Mouse (Mus musculus) cerebellum, postnatal 10 days (tissue): Measurements from ENCODE around the gene Zan.
A peak's percentile ranks its signal among the peaks of the same experiment; 100 is the strongest.
"Not testable (repeated sequence)": the region's sequence is repeated elsewhere in the genome, so short reads cannot be mapped to it uniquely, and the experiment has no call there.

Experiments used
- DNase-seq, 2 experiments: peaks; one replicate each; pipeline ENCODE4 v3.0.0; 2021; ENCODE audit warnings: mixed read lengths in 2 of 2

The Zan gene

DNA sequence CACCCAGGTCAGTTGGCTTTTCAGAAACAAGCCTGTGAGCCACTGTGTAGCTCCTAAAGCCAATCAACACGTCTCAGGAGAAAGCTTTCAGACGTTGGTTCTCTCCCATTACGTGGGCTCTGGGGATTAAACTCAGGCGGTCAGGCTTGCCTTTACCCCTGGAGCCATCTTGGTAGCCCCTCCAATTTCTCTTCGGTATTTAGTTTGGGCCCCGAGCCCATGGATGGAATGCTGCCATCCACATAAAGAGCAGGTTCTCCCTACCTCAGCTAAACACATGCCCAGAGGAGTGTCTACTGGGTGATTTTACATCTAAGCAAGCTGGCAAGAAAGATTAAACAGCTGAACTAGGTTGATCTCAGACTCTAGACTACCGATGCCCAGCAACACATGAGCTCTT is 23.3 kb upstream of the Zan start:
- no peak for DNase-seq

DNA sequence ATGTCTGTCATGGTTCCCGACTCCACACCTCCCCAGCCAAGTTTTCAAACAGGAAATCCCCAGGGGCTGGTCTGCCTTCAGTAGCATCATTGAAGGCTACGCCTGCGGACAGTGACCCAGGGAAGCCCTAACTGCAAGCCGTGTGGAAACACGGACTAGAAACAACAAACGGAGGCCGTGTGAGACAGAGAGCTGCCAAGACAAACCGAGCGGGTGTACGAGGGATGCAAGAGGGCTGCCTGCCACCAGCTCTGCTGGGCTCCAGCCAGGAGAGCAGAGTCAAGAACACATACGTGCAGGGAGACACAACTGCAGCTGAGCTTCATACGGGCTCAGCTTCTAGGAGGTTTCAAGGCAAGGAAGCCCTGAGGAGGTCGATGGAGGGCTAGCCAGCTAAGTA is 17.0 kb upstream of the Zan start:
- DNase-seq, result peak; percentile 47 to 60

DNA sequence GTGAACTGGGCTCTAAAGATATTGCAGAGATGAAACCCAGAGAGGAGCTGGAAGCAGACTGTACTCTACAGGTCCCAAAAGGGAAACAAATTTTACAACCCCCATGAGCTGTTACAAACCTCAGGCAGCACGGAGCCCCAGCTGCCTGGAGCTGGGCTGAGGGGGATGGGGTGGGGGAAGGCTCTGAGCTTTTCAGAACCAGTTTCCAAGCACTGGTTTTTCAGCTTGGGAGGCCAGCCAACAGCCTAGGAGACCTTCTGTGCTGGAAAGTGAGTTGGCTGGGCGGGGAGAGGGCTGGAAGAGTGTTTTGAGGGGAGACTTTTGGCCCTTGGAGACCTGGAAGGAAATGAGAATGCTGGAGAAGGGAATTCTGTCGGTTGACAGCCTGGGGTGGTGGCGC is 14.7 kb upstream of the Zan start:
- DNase-seq, result peak; percentile 74 to 82

DNA sequence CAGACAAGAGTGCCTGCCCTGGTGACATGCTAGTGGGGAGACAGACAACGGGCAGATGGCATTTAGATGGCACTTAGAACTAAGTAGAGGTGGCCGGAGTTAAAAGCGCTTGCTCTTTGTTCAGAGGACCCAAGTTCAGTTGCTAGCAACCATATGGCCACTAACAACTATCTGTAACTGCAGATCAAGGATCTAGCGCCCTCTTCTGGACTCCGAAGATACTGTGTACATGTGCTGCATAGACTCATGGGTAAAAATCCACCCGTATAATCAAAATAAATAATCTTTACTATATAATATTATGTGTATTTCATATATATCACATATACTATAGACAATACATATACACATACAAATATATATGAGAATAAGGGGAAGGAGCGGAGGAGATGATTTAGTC is 10.8 kb upstream of the Zan start:
- peak in 1 of 2 experiments; percentile 48 for DNase-seq

DNA sequence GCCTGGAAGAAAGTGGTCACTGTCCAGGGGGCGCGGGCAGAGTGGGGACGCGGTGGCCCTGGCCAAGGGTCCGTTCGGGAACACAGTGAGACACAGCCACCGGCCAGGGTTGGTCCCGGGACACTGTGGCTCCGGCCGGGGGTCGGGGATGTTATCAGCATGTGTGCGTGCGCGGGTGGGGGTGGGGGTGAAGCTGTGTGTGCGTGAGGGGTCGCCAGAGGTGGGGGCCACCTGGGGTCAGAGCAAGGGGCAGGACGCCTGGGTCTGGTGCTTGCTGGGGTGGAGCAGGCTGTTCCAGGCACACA is 8.9 kb upstream of the Zan start:
- DNase-seq, result no peak

DNA sequence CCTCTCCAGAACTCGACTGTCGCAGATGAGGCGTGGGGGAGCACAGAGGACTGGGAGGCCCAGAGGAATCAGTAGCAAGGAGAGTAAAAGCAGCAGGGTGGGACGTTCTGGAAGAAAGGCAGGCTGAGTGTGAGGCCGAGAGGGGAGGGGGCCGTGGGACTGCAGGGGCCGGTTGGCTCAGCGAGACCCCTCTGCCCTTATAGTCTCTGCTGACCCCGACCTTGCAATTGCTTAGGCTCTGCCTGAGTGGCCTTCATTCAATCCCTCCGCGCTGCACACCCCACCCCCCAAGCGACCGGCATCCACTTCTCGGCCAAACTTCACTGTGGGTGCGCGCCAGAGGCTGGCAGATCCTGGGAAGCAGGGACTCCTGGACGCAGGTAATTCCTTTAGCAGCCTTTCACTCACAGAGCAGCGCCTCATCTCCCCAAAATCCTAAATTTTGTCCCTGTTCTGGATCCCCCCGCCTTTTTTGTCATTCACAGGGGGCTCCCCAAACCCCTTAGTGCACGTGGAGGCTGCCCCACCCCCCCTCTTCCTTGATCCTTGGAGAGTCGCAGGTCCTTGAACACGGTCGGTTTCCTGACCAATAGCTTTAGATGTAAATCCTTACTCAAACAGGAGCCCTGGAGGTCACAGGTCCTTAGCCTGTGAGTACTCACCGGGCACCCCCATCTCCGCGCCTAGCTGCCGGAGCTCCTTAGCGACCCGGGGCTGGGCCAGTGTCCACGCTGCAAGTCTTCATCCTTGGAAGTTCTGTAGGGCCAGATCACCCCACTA is 8.4 kb upstream of the Zan start:
- DNase-seq, result no peak

DNA sequence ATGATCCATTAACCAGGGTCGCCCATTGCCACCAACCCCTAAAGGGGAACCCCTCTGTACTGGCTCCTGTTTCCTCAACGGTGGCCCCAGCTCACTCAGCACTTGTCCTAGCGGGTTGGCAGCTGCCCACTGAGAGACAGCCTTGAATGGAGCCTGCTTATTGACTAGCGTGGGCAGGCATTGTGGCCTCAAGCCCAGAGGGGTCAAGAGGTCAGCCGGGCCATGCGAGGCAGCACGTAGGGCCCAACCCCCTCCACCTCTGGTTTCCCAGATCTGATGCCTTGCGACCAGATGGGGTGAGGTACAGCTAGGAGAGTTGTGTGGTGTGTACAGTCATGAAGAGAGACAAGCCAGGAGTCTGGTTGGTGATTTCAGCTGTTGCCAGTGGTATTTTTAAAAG is 5.0 kb upstream of the Zan start:
- peak; percentile 55 to 57 for DNase-seq

DNA sequence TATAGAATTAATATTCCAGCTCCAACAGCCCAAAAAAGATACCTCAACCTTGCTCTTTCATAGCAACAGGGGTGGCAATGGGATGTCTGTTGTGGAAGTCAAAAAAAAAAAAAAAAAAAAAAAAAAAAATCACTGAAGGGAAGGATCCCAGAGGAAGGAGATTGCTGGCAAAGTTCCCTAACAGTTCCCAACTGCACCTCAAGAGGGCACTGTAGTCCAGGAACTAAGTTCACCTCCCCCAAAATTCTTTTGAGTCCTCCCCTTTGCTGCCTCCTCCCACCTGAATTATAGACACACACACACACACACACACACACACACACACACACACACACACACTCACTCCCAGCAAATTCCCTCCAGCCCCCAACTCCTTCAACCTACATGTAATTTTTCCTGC is 4.3 kb upstream of the Zan start:
- DNase-seq, result peak; percentile 90 to 94

DNA sequence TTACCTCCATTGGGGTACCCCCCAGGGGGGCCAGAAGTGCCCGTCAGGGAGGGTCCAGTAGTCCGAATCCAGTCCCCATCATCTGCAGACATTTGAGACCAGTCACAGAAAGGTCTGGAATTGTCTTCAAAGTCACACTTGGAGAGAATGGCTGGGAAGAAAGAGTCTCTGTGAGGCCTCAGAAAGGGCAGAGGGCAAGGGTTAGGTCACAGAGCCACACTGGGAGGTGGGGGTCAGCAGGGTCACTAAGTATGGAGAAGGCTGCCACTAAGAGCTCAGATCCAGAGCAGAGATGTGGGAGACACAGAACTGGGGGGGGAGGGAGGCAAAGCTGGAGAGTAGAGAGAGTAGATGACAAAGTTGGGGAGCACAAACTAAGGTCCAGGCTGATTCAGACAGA is 2.5 kb downstream of the Zan start:
- no peak for DNase-seq

DNA sequence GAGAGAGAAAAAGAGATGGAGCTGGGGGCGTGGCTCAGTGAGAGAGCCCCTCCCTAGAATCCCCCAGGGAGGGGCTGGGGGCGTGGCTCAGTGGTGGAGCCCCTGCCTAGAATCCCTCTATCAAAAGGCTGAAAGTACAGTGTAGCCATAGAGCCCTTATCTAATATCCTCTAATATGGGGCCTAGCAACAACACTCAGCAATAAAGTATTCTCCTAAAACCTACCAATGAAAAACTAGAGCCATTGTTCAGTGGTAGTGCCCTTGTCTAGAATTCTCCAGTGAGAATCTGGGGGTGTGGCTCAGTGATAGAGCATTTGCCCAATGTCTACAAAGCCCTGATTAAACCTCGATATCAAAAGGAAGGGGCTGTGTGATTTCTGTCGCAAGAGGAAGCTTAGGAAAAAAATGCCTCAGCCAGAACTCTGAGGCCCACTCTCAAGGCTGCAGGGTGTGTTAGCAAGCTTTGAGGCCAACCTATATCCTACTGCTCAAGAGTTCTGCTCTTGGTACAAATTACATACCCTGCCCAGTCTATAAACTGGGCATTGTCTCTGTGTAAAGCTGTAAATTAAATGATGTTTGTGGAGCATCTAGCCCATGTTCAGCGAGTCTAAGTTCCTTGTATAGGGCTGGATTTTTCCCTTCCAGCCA is 4.5 kb downstream of the Zan start:
- no peak for DNase-seq

DNA sequence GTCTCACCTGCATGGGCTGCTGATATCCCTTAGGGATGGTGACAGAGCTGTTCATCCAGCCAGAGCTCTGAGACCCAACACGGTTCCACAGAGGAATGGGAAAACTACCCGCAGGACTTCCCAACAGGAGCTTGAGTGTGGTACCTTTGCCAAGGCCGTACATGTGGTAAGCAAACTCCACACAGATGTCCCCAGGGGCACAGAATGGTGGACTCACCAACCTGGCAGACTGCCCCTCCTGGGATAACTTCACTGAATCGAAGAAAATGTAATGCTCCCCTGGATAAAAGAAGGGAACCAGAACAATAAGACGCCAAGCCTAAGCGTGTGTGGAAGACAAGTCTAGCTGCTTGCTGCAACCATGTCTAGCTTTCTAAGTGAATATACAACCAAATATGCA is 9.9 kb downstream of the Zan start:
- no peak for DNase-seq

DNA sequence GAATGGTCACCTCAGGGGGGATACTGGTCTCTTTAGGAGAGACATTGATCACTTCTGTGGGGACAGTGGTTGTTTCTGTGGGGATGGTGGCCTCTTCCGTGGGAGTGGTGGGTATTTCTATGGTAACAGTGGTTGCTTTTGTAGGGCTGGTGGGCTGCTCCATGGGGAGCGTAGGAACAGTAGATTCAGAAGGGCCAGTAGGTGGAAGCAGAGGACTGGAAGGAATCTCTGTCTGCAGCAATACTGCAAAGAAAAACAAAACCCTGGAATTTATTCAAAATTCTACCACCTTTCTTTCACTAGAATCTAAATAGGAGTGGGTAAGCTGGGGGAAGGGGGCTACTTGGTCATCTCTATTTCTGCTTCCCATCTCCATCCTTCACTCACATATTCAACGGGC is 11.8 kb downstream of the Zan start:
- DNase-seq, result peak; percentile 26 to 38

DNA sequence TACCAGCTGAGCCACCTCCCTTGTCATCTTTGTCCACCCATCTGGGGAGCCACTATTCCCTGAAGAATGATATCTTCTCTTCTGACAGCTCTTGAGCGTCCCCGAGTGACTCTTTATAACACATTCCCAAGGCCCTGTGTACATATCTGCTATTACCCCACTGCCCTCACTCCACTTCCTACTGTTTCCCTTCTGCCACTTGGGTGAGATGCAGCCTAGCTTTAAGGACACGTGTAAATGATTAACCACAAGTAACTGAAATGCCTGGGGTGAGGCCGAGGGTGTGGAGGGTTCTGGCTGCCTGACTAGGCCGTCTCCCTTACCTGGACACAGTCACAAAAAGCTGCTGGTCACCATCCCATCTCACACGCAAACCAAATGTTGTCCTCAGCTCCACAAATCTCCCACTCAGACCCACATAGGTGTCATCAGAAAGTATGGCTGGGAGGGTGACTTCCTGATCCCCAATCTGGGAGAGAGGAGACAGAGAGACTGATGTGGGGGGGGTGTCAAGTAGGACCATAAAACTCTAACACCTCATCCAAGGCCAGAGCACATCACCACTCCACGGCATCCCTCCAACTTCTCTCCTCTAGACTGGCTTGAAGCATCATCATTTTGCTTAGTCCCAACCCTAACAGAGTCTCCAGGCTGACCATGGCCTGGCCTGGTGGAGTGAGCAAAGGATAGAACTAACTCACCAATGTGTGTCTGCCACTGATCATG is 20.8 kb downstream of the Zan start:
- no peak for DNase-seq

DNA sequence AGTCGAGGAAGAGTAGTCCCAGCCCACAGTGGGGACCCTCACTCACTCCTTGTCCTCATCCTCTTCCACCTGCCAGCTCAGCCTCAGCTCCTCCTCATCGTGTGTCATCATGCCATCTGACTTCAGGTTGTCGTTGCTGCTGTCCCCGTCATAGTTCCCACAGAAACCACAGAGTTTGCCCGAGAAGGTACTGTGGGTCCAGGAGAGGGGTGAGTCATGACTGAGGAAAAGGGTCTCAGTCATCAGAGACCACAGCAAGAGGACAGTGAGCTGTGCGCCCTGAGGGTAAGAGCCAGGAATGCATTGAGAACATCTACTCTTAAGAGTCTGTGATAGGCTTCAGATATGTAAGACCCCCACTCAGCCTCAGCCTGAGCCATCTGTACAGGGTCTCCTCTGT is 21.7 kb downstream of the Zan start:
- DNase-seq, result no peak

DNA sequence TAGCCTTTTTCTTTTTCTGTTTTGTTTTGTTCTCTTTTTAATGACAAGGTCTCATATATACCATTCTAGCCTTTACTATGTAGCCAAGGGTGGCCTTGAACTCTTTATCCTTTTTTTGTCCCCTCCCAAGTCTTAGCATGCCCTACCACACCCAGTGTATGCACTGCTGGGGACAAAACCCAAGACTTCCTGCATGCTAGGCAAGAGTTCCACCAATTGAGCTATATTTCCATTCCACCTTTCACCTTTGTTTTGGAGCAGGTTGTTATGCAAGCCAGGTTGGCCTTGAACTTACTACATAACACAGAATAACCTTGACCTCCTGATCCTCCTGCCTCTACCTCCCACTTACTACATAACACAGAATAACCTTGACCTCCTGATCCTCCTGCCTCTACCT is 31.3 kb downstream of the Zan start:
- no peak for DNase-seq

DNA sequence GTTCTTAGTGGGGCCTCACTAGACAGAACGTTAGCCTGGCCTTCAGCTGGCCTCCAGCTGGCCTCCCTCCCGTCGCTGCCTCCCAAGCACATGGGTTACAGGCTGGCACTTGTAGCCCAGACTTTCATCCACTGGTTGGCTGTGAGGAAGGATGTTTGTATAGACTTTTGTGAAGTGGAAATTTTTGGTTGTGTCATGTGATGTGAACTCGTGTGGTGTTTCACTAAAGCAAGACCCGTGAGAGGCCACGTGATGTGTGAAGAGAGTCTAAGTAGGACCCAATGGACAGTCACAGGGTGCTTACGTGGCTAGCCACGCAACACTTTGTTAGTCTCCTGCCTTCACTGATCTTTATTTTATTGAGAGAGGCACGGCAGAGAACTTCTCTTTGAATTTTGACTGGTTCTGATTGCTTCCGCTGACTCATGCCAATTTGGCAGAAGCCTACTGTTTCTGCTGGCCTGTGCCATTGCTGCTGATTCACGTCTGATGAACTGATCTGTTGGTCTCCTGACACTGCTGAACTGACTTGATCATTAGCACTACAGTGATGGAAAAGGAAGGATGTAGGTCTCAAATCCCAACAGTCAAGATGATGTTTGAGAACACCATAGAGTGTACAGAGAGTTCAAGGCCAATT is 36.5 kb downstream of the Zan start:
- peak; percentile 59 to 60 for DNase-seq

DNA sequence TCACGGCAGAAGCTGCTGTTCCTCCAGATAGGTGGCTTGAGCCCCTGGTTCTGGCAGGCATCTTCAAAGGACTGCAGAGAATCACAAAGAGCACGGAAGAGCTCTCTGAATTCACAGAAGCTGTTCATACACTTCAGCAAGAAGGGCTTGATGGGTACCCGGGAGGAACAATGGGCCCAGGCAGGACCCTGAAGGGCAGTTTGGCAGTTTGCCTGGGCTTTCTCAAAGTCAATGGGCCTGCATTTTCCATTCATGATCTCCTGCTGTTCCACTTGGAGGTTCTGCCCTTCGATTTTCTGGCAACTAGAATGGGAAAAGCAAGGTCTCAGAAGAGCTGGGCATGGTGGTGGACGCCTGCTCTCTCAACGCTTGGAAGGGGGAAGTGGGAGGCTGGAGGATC is 43.0 kb downstream of the Zan start:
- peak; percentile 48 to 62 for DNase-seq

DNA sequence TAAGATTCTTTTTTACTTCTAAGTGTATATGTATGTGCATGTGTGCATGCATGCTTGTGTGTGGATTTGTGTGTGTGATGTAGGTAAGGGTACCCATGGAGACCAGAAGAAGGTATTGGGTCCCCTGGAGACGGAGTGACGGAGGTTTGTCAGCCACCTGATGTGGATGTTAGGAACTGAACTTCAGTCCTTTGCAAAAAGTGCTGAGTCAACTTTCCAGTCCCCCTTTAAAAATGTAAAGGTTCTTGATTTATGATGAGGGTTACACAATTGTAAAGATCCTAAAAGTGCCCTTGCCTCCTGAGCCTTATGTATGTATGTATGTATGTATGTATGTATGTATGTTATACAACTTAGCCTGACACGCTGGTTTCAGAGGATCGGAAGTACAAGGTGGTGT is 46.5 kb downstream of the Zan start:
- not testable (repeated sequence) for DNase-seq

DNA sequence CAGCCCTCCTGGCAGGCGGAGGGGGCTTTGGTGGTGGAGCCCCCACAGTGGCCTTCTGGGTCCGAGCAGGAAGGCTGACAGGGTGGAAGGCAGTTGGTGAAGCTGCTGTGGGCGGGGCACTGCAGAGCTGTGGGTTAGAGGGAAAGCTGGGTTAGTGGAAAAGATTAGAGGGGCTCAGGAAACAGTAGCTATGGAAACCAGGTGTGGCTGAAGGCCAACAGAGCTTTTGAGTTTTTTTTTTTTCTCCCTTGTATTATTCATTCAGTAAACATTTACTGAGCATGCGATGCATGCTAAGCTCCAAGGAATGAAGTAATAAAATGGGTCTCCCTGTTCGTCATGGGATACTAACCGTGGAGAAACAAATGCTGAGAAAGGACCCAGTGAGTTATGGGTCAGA is 51.2 kb downstream of the Zan start:
- no peak for DNase-seq

DNA sequence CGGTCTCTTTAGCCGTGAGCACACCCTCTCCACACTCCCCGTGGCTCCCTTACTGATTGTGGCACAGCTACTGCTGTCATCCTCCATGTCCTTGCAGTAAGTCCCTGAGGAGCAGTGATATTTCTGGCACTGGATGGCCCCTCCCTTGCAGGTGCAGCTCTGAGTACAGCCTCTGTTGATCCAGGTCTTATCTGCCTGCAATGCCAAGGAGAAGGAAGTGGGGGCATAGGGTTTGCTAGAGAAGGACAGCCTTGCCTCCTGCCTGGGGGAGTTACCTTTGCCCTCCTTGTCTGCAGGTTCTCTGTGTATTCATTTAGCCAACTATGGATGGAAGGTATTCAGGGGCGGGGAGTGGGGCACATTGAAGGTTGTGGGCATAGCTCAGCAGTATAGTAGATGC is 57.0 kb downstream of the Zan start:
- no peak for DNase-seq

DNA sequence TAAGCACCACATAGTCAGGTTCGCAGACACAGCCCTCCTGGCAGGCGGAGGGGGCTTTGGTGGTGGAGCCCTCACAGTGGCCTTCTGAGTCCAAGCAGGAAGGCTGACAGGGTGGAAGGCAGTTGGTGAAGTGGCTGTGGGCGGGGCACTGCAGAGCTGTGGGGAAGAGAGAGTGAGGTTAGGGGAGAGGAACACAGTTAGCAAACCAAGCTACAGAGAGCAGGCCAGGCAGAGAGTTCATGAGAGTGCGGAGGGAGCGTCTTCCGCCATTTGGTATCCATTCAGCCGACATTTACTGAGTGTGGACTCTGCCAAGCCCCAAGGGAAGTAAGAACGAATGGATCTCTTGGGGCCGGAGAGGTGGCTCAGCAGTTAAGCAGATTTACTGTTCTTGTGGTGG is 57.8 kb downstream of the Zan start:
- no peak for DNase-seq

DNA sequence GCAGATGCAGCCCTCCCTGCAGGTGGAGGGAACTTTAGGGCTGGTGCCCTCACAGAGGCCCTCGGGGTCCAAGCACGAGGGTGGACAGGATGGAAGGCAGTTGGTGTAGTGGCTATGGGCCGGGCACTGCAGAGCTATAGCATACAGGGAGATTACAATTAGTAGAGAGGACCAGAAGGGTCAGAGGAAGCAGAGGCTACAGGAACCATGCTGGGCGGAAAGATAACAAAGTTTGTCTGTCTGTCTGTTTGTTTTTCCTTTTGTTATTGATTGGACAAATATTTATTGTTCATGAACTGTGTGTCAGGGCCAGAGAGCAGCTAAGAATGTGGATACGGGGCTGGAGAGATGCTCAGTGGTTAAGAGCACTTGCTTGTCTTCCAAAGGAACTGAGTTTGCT is 62.6 kb downstream of the Zan start:
- no peak for DNase-seq

DNA sequence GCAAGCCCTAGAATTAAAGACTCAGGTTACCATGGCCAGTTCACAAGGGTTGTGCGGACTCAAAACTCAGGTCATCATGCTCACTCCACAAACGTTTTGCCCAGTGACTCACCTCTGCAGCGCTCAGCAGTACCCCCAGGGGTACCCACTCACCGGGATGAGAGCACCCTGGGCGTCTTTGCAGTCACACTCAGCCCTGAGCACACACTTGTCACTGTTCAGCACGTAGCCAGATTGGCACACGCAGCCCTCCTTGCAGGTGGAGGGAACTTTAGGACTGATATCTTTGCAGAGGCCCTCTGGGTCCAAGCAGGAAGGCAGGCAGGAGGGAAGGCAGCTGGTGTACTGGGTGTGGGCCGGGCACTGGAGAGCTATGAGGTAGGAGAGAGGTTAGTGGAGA is 65.6 kb downstream of the Zan start:
- no peak for DNase-seq

DNA sequence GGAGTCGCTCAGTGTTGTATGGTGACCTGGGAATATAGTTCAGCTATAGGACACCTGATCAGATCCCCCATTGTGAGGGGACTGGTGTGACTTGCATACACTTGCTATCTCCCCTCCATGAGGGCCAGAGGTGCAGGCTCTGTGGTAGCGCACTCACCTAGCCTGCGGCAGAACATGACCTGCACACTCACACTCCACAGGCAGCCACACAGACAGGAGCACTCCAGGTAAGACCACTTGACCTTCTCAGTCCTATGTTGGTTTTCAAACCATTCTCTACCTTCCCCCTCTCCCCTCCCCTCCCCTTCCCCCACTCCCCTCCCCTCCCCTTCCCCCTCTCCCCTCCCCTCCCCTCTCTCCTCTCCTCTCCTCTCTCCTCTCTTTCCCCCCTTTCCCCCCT is 66.3 kb downstream of the Zan start:
- DNase-seq, result no peak
